Mouse (Mus musculus): ENCODE data around the gene 4933428G20Rik. TPM values are rescaled to one million over a fixed set of nuclear protein-coding genes. Genes with fewer than 3 reads are reported as not detected.

The 4933428G20Rik gene
- total RNA-seq, 2 experiments from 2014 or later, result not detected

DNA sequence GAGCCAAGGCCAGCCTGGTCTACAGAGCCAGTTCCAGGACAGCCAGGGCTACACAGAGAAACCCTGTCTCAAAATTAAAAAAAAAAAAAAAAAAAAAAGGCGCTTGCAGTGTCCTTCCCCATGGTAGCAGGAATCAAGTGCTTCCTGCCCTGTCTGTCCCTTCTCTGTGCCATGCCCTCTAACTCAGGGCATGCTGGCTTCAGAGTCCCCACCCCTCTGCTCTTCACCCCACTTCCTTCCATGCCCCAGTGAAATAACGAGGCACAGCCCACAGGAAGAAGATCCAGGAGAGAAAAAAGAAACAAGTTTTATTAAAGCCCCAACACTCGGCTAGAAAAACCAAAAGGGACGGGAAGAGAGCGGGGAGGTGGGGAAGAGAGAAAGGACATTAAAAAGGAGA is 8.9 kb upstream of the 4933428G20Rik start:
- intact Hi-C loops (cut with DNase I), result no loop called here
- DNase-seq, result no peak

DNA sequence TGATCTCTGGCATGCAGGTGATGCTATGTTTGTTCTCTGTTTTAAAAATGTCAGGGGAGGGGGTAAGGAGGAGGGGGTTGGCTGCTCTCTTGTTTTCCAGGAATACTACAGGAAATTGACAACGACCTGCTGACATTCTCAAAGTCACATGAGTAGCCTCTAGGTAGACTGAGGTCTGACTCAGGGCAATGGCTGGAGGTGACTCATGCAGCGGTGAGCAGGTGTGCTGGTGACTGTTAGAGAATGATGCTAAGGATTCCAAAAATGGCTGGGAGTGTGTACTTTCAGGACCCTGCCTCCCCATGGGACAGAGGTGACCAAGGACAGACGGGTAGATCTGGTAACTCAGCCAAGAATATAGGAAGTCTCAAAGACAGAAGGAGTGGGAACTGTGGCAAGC is 8.1 kb upstream of the 4933428G20Rik start:
- intact Hi-C loops (cut with DNase I), result no loop called here
- no peak for DNase-seq

DNA sequence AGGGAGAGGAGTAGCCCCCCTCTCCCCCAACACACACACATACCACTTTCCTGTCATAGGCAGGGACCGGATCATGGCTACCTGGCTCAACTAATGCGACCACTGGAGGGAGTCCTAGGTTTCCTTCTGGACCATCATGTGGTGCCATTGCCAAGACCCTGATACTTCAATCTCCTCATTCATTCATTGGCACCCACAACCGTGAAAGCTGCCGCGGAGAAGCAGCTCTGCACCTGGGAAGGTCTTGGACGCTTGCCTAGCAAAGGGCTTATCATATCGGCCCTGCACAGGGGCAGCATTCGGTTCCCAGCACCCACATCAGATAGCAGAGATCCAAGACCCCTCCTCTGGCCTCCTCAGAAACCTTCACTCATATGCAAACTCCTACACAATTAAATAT is 6.2 kb upstream of the 4933428G20Rik start:
- intact Hi-C loops (cut with DNase I), result no loop called here
- DNase-seq, result no peak

DNA sequence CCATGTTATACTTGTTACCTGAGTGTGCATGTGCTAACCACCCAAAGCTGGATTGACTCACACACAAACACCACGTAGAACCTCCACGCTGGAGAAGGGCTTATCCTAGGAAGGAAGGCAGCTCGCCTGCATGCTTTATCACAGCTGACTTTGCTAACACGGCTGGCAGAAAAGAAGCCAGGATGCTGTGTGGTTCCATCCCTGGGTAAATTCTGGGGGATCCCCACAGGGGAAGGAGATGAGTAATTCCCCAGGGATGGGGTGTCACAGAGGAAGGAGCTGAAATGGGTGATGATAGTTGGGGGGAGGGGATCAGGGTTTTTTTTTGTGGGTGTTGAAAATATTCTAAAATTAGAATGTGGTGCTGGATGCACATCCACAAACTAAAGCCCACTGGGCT is 5.6 kb upstream of the 4933428G20Rik start:
- intact Hi-C loops (cut with DNase I), result no loop called here
- DNase-seq, result no peak

DNA sequence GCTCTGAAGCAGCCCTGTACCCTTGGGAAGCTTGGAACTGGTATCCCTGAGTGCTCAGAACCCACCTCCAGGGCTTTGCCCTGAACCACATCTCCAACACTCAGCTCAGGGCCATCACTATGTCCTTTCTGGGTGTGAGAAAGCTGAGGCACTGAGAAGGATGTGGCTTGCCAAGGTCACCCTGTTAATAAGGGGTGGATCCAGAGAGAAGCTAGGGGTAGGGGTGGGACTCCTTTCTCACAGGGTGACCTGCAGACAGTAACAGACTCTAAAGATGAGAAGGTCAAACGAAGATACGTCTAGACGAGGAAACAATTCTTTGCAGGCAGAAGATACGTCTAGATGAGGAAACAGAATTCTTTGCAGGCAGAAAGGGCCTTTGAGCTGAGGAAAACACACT is 2.7 kb upstream of the 4933428G20Rik start:
- intact Hi-C loops (cut with DNase I), result no loop called here
- no peak for DNase-seq

DNA sequence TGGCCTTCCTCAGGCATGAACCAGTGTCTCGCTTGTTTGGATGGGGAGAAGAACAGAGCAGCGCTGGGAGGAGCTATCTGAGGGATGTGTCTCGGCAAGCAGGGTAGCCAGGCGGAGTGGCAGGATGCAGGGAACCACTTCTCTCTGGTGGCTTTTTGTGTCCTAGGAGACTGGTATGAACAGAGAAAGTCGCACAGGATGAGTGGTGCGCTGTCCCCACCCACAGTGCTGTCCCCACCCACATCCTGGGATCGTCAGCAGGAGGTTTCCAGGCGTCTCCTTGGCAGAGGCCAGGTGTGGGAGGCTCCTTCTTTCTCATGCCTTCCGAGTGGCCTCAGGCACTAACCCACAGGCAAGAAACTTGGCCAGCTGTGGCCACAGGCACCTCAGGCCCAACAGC is 2.2 kb upstream of the 4933428G20Rik start:
- intact Hi-C loops (cut with DNase I), result no loop called here
- DNase-seq, result no peak

DNA sequence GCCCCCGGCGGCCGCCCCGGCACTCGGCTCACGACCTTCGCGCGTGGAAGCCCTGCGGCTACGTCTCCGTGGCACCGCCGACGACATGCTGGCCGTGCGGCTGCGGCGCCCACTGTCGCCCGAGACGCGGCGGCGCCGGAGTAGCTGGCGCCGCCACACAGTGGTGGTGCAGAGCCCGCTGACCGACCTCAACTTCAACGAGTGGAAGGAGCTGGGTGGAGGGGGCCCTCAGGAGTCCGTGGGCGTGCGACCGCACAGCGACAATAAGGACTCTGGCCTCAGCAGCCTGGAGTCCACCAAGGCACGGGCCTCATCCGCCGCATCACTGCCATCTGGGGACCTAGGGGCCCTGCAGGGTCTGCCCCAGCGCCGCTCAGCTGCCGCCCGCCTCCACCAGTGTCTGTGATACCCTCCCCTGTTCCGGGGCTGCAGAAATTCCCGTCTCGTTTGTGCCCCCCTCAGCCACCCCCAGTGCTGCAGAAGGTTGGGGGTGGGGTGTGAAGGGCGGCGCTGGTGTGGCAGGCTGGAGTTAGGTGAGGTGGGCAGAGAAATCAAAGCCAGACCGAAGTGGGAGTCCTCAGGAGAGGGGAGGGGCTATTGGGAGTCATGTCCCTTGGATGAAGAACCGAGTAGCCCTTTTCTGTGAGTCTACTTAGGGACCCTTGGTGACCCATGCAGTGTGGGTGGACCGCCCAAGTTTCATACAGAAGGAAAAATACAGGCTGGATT is 744 bp upstream of the 4933428G20Rik start:
- no peak for DNase-seq
- intact Hi-C loops (cut with DNase I), result no loop called here

DNA sequence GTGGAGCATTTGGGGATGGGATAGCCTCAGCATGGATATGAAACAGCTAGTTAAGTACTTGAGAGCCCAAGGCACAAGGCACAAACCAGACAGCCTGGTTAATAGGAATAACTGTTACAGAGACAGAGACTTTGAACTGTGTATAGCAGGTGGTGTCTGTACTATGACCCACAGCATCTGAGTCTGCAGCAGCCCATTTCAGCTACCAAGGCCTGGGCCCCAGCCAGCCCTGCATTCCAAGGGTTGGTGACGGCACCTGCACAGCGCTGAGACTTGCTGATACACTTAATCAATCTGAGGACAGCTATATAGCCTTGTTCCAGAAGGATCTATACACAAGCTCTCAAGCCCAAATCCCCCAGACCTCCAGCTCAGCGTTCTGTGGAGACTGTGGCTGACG is 2.6 kb downstream of the 4933428G20Rik start:
- intact Hi-C loops (cut with DNase I), result no loop called here
- DNase-seq, result no peak

DNA sequence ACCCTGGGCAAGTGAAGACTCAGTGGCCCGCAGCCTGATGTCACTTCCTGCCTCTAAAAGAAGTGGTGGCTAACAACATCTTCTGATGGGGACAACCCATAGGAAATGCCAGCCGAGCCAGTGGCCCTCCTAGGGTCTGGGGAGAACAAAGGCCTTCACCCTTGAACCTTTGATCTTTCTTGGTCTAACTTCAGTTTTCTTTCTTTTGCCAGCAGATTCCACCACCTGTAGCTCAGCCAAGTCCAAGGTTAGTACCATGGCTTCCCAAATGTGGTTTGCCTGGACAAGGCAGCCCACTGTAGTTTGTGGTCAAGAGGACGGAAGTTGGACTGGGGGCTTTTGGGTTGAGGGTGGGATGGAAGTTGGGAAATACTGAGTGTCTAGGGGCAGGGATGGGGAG is 7.3 kb downstream of the 4933428G20Rik start:
- intact Hi-C loops (cut with DNase I), result no loop called here
- no peak for DNase-seq

DNA sequence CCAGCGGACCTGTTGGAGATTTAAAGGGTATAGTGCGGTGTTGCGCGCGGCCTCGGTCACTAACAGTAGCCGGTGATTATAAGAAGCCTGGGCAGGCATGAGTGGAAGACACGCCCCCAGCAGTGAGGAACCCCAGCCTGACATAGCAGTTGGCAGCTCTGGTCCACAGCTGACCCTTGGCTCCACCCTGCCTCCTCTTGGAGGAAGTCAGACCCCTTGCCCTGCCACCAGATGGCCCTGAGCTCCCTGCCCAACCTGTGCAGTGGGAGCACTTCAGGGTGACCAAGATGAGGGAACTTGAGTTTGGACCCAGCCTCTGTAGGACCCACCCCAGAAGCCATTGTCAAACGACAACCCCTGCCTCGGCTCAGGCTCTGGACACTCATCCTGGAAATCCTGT is 8.5 kb downstream of the 4933428G20Rik start:
- no peak for DNase-seq
- intact Hi-C loops (cut with DNase I), result no loop called here

DNA sequence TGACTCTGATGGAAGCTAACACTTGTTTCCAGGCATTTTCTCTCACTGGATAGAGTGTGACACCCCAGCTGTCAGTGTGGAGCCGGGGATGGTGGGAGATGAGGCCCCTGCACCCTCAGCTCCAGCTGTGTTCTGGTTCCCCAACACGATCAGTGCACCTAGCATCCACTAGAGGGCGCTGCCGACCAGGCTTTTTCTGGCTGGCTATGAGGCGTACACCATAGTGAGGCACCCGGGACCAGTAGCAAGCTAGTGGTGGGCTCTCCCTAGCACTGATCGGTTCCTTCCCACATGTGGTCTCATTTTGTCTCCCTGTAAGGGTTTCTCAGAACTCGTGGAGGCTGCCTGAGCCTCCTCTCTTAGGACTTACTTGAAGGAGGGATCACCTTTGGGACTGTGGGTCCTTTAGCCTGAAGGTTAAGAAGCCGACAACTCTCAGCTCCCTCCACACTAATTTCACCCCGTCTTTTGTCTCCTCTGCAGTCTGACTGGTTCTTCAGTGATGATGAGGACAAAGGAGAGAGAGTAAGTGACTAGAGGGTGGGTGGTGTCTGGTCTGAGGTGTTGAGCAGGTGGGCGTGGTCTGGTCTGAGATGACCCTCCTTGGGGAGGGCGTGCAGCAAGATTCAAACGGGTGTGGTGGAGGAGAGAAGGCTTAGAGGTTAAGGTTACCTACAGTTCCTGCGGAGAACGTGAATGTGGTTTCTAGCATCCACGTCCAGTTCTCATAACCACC is 10.4 kb downstream of the 4933428G20Rik start:
- peak; percentile 70 to 85 for DNase-seq
- intact Hi-C loops (cut with DNase I), result no loop called here

DNA sequence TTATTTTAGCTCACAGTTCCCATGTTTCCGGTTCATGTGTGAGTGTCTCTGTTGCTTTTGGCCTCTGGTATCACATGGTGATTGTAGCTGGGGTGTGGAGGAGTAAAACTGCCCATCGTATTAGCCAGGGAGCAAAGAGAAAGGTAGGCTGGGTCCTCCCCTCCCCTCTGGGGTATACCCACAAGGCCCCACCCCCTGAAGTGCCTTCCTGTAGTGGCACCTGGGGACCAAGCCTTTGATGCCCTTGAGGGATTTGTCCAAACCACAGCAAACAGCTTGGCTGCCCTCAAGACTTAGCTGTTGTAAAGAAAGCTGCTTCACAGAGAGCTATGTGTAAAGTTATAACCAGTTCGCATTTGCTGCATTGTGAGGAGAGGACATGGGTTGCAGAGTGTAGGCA is 12.5 kb downstream of the 4933428G20Rik start:
- no peak for DNase-seq
- intact Hi-C loops (cut with DNase I), result no loop called here

DNA sequence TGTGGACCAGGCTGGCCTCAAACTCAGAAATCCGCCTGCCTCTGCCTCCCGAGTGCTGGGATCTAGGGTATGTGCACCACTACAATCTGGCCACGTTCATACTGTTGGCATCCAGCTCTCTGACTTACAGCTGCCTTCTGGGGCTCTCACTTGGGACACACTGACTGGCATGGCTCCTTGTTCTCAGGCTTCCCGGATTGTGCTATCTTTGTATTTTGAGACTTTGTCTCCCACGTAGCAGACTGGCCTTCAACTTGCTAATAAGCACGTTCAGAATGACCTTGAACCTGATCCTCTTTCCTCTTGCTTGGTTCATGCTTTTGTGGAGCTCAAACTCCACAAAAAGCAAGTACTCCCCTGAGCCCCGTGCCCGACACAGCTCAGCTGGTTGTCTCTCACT is 14.5 kb downstream of the 4933428G20Rik start:
- intact Hi-C loops (cut with DNase I), result no loop called here
- no peak for DNase-seq

DNA sequence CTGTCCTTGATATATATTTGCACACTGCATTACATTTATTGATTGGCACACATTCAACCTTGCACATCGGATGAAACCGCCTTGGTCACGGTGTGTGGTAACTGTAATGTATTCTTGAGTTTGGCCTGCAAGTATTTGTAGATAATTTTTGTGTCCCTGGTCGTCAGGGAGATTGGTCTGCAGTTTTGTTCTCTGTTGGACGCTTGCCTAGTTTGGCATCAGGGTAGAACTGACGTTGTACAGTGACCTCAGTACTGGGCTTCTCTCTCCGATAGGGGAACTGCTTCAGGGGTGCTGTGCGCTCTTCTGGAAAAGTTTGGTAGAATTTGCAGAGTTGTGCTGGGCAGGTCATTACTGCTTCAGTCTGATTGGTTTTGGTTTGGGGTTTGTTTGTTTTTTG is 20.3 kb downstream of the 4933428G20Rik start:
- peak; percentile 63 to 69 for DNase-seq
- intact Hi-C loops (cut with DNase I), result loop anchor here (5.0 kb wide), 1 partner anchor 142 kb away; no protein-coding TSS in a partner anchor

DNA sequence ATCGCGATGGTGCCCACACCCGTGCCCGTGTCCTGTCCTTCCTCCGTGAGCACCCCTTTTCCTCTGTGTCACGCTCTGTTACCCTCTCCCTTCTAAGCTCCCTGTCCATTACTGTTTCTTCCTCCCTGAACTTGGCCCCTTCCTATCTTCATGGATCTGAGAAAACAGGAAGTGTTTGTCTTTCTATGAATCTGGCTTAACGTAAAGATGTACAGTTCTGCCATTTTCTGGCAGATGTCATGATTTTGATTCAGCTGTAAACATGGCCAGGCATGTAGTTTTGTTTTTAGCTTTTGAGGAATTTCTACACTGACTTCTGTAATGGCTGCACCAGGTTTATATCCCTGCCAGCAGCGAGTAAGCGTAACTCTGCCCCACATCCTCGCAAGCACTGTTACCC is 21.1 kb downstream of the 4933428G20Rik start:
- DNase-seq, result no peak
- intact Hi-C loops (cut with DNase I), result loop anchor here (5.0 kb wide), 1 partner anchor 143 kb away; no protein-coding TSS in a partner anchor

DNA sequence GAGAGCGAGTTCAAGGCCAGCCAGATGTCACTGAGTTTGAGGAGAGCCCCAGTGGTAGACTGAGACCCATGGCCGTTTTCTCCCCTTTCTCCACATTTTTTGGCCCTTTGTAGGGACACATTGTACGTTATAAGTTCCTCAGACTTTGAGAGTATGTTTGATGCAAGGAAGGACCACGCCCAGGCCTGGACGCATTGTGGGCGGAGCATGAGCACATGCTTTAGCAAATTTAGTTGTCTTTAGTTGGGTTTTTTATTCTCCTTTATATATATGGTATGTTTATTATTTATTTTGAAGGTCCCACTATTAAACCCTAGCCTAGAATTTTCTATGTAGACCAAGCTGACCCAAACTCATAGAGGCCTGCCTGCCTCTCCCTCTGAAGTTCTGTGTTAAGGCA is 21.8 kb downstream of the 4933428G20Rik start:
- no peak for DNase-seq
- intact Hi-C loops (cut with DNase I), result loop anchor here (5.0 kb wide), 1 partner anchor 144 kb away; no protein-coding TSS in a partner anchor

DNA sequence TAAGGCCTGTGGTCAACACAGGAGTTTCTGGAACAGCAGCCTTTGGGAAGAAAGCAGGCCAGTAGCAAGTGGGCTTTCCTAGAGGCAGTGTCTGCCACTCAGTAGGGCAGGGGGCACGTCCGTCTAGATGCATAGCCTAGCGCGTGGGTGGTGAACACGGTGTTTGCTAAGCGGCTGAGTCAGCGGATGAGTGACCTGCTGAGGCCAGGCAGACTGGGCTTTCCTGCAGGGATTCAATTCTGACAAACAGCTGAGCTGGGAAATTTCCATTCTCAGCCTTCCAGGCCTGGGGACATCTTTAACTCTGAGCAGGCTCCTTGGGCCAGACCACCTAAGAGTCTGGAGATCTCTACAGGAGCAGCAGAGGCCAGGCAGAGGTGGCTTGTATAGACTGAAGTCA is 22.7 kb downstream of the 4933428G20Rik start:
- intact Hi-C loops (cut with DNase I), result loop anchor here (5.0 kb wide), 1 partner anchor 145 kb away; no protein-coding TSS in a partner anchor
- DNase-seq, result no peak

DNA sequence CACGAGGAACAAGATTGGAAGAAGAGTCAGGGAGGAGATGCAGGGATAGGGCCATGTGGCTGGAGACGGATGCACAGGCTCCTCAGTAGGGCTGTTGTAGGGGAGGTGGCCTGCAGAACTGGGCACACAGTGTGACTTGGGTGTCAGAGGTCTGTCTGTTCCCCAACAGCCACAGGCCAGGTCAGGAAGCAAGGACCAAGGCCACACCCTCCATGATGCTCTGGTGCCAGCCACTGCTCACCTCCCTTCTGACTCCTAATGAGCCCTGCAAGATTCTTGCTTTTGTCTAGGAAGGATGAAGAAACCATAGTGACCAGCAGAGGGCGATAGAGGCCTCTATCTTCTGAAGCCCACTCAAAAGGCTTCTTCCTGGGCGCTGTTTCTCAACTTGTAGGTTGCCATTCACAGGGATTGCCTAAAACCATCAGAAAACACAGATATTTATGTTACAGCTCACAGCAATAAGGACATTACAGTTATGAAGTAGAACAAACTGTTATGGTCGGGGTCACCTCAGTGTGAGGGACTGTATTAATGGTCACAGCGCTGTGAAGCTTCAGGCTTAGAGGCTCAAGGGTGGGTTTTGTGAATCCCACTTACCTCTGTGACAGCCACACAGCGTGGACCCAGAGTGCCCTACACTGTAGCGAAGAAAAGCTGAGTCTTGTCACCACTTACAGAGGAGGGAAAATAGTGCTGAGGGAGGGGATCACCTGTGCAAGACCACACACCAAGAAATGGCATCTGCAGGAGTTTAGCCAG is 23.6 kb downstream of the 4933428G20Rik start:
- intact Hi-C loops (cut with DNase I), result loop anchor here (5.0 kb wide), 1 partner anchor 146 kb away; no protein-coding TSS in a partner anchor
- DNase-seq, result peak; percentile 67 to 77

DNA sequence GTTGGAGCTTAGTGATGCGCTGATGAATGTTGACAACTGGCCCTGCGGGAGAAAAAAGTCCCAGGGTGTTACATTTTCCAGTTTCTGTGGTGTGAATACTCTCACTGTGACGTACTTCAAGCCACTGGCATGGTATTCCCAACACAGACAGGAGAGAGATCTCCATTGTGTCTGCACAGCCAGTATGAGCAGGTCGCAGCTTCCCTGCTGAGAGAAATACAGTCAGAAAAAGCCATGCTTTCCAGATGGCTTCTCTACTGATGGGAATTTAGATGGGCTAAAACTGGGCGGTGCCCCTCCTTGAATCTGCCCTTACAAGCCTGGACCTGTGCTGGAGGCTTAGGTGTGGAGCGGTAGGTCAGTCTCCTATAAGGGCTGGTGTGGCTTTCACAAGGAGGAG is 28.9 kb downstream of the 4933428G20Rik start:
- intact Hi-C loops (cut with DNase I), result no loop called here

DNA sequence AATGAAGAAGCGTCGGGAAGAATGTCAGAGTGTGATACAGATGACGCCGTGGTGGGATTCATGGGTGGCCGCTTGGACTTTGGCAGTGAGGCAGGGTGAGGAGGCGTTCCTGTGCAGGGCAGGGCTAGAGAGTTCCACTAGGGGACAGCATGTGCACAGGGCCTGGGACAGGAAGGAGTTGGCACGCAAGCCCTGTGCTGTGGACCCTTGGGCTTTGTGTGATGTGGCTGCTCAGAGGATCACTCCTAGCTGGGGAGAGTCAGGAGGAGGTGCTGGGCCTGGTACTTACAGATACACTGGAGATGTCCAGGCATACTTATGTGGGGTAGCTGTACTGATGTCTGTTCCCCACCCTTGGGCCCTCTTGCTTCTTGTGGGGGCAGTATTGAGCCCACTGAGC is 30.3 kb downstream of the 4933428G20Rik start:
- intact Hi-C loops (cut with DNase I), result loop anchor here (1.0 to 5.0 kb wide), 3 partner anchors 38 to 108 kb away; partner anchors contain the start of gene Socs7
- no peak for DNase-seq

More for the DNA sequence above, 28.9 kb downstream of the 4933428G20Rik start:
- DNase-seq, result no peak

Measured in heart, postnatal 10 days (tissue).